Mouse (Mus musculus): ENCODE results near the gene Arhgap8.

DNA sequence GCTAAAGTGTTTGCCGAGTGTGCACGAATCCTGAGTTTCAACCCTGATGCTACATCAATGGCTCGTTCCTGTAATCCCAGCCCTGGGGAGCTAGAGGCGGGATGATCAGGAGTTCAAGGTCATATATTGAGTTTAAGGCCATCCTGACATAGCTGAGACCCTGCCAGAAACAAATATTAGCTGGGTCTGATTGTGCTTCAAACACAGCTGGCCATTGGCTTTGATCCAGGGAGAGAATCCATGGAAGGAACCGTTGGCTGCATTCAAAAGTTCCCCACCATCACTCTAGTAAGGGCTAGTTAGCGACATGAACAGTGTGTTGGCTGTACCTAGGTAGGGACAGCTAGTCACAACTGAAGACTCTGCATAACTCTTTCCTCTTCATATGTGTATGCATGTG lies 30.5 kb upstream of the Arhgap8 start:
- no peak for TF ChIP-seq ZC3H11A (IDR thresholded peaks at IDR 0.05; ENCODE audit: low read depth, low read length)
- no peak for TF ChIP-seq CTCF (conservative IDR thresholded peaks at IDR 0.05 in 1 of 2, IDR thresholded peaks at IDR 0.05 in 1 of 2; ENCODE audit: low read depth in 2 of 2, low read length in 2 of 2)
- TF ChIP-seq MAFK (IDR thresholded peaks at IDR 0.05; ENCODE audit: insufficient replicate concordance, low read length), result no peak
- no peak for TF ChIP-seq TCF12 (IDR thresholded peaks at IDR 0.05; ENCODE audit: low read depth, low read length)
- no peak for TF ChIP-seq POLR2A (IDR thresholded peaks at IDR 0.05; ENCODE audit: low read depth, low read length)
- no peak for TF ChIP-seq ELF1 (IDR thresholded peaks at IDR 0.05; ENCODE audit: low read depth, low read length)
- no peak for TF ChIP-seq MAX (IDR thresholded peaks at IDR 0.05; ENCODE audit: low read length)
- TF ChIP-seq HCFC1 (IDR thresholded peaks at IDR 0.05; ENCODE audit: low read depth, low read length), result no peak
- no peak for TF ChIP-seq MYC (IDR thresholded peaks at IDR 0.05; ENCODE audit: low read depth, low read length)
